Mouse (Mus musculus) neutrophil, adult 5-6 weeks (primary cell): Measurements from ENCODE around the gene Map3k5. TPM values are rescaled to one million over a fixed set of nuclear protein-coding genes. Genes with fewer than 3 reads are reported as not detected.
A peak's percentile ranks its signal among the peaks of the same experiment; 100 is the strongest.

Experiments
- ATAC-seq: fragments of 151-379, 151-347 bp; 2 replicates; pipeline ENCODE4 v1.8.0; 2017; ENCODE audit warnings: mild to moderate bottlenecking, moderate TSS enrichment; ENCODE audit not compliant: insufficient number of reproducible peaks, poor library complexity, low FRiP score, severe bottlenecking; ENCODE audit errors: extremely low read depth
- total RNA-seq: library from RNA; stranded (forward); fragments of 200-1000 nt; gene quantifications from 2 replicates; pipeline ENCODE4 v1.2.3, GENCODE M21; 2017

The Map3k5 gene
- total RNA-seq, 1 experiment from 2014 or later = 133 TPM

GRCm38 (mm10) chr10:20070576-20071109 lies 136.4 kb downstream of the Map3k5 start:
- ATAC-seq = no peak

GRCm38 (mm10) chr10:20071716-20072115 lies 137.4 kb downstream of the Map3k5 start:
- no peak for ATAC-seq

GRCm38 (mm10) chr10:20073236-20073893 lies 139.1 kb downstream of the Map3k5 start:
- peak; percentile 65 for ATAC-seq

GRCm38 (mm10) chr10:20076541-20077469 lies 142.5 kb downstream of the Map3k5 start:
- peak; percentile 74 for ATAC-seq

- no peak for ATAC-seq
These were observed 144.1 kb downstream of the Map3k5 start for GRCm38 (mm10) chr10:20078350-20078749.

- ATAC-seq = no peak
These were observed 153.6 kb downstream of the Map3k5 start for GRCm38 (mm10) chr10:20087841-20088240.

- no peak for ATAC-seq
These were observed 154.8 kb downstream of the Map3k5 start for GRCm38 (mm10) chr10:20089026-20089425.

- no peak for ATAC-seq
These were observed 155.9 kb downstream of the Map3k5 start for GRCm38 (mm10) chr10:20090171-20090570.

- ATAC-seq = no peak
These were observed 157.1 kb downstream of the Map3k5 start for GRCm38 (mm10) chr10:20091416-20091815.

- no peak for ATAC-seq
These were observed 158.1 kb downstream of the Map3k5 start for GRCm38 (mm10) chr10:20092371-20092770.

- ATAC-seq = no peak
These were observed 167.2 kb downstream of the Map3k5 start for GRCm38 (mm10) chr10:20101456-20101855.

GRCm38 (mm10) chr10:20104271-20104931 lies 170.1 kb downstream of the Map3k5 start:
- ATAC-seq = peak; percentile 88

GRCm38 (mm10) chr10:20105575-20105974 lies 171.3 kb downstream of the Map3k5 start:
- no peak for ATAC-seq

- ATAC-seq = no peak
These were observed 172.8 kb downstream of the Map3k5 start for GRCm38 (mm10) chr10:20107031-20107430.

- no peak for ATAC-seq
These were observed 177.2 kb downstream of the Map3k5 start for GRCm38 (mm10) chr10:20111508-20111907.

- no peak for ATAC-seq
These were observed 178.0 kb downstream of the Map3k5 start for GRCm38 (mm10) chr10:20112026-20112973.

- no peak for ATAC-seq
These were observed 185.5 kb downstream of the Map3k5 start for GRCm38 (mm10) chr10:20119504-20120425.
